Mouse (Mus musculus): Measurements from ENCODE around the gene Hist1h2ad. TPM values are rescaled to one million over a fixed set of nuclear protein-coding genes. Genes with fewer than 3 reads are reported as not detected.
"Not testable (repeated sequence)": the region's sequence is repeated elsewhere in the genome, so short reads cannot be mapped to it uniquely, and the experiment has no call there.

The Hist1h2ad gene
- polyA plus RNA-seq, 2 experiments, result 1.2 to 6.1 TPM

- peak; percentile 99; the same call in 1 of the 2 replicates for TF ChIP-seq POLR2A (IDR thresholded peaks at IDR 0.05; ENCODE audit: borderline replicate concordance, extremely low read depth, insufficient read depth, insufficient read length)
- H3K36me3 ChIP-seq (ENCODE audit: control insufficient read depth, insufficient read depth, low read length); H3K27me3 ChIP-seq (ENCODE audit: control insufficient read depth, insufficient read depth, low read length); H3K9me3 ChIP-seq (ENCODE audit: control insufficient read depth, low read length); H3K4me1 ChIP-seq (ENCODE audit: control insufficient read depth, insufficient read depth, low read length): not testable (repeated sequence)
- DNase-seq (ENCODE audit: low spot score) (peak; percentile 98), ATAC-seq (ENCODE audit: low FRiP score, low read depth) (peak; percentile 91)
- peak within 1 kb of the TSS; percentile 98 for H3K27ac ChIP-seq (replicated peaks; ENCODE audit: low read depth, low read length)
- H3K9ac ChIP-seq (ENCODE audit: low read depth, low read length, severe bottlenecking), result peak within 1 kb of the TSS; percentile 51
- H3K4me3 ChIP-seq (replicated peaks; ENCODE audit: low read length), result peak within 1 kb of the TSS; percentile 39
- H3K4me2 ChIP-seq (replicated peaks; ENCODE audit: low read depth, low read length, severe bottlenecking), result peak within 1 kb of the TSS; percentile 64
- WGBS, result 0% methylated on average over 39 of the region's 67 CpGs
These were observed 12.1 kb upstream of the Hist1h2ad start, which contains the start of gene Hist1h3e for GRCm38 (mm10) chr13:23561883-23562659. Gene Hist1h3e (minus strand): TSS chr13:23562369.

- Histone ChIP-seq H3K36me3 (ENCODE audit: control insufficient read depth, insufficient read depth, low read length) (no peaks in the 10 kb centered on the region), H3K27me3 (ENCODE audit: control insufficient read depth, insufficient read depth, low read length) (no peaks in the 10 kb centered on the region), H3K9ac (ENCODE audit: low read depth, low read length, severe bottlenecking) (peak overlapping the region; percentile 51), H3K4me1 (ENCODE audit: control insufficient read depth, insufficient read depth, low read length) (0 out of 2 replicates have a peak, but pooled peaks cover 2% of the 10 kb centered on the region), H3K4me2 (replicated peaks; ENCODE audit: low read depth, low read length, severe bottlenecking) (peak overlapping the region; percentile 64), H3K4me3 (replicated peaks; ENCODE audit: low read length) (peak overlapping the region; percentile 39), H3K9me3 (ENCODE audit: control insufficient read depth, low read length) (no peaks in the 10 kb centered on the region), H3K27ac (replicated peaks; ENCODE audit: low read depth, low read length) (peak overlapping the region; percentile 98)
- WGBS, result 5% methylated on average over 18 of the region's 18 CpGs
- no peak for TF ChIP-seq POLR2A (IDR thresholded peaks at IDR 0.05; ENCODE audit: borderline replicate concordance, extremely low read depth, insufficient read depth, insufficient read length)
- DNase-seq (ENCODE audit: low spot score) (peak; percentile 84), ATAC-seq (ENCODE audit: low FRiP score, low read depth) (peak; percentile 74)
These were observed 11.3 kb upstream of the Hist1h2ad start for GRCm38 (mm10) chr13:23562699-23563462.

DNA sequence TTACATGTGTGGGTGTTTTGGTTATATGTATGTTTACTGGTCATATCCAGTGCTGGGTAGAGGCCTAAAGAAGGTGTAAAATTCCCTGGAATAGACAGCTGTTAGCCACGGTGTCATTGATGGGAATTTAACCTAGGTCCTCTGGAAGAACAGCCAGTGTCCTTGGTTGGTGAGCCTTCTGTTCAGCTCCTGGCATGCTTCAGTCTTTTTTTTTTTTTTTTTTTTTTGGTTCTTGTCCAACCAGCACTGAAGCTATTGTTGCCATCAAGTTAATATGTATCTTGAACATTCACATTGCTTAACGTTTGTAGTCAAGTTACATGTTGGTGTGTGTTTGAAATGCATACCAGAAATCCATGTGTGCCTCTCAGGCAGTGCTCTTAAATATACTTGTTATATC is 9.7 kb upstream of the Hist1h2ad start:
- Histone ChIP-seq H3K9ac (ENCODE audit: low read depth, low read length, severe bottlenecking) (no peak overlapping the region), H3K4me1 (ENCODE audit: control insufficient read depth, insufficient read depth, low read length) (0 out of 2 replicates have a peak, but pooled peaks cover 2% of the 10 kb centered on the region), H3K4me3 (replicated peaks; ENCODE audit: low read length) (no peak overlapping the region), H3K9me3 (ENCODE audit: control insufficient read depth, low read length) (no peaks in the 10 kb centered on the region), H3K27me3 (ENCODE audit: control insufficient read depth, insufficient read depth, low read length) (no peaks in the 10 kb centered on the region), H3K36me3 (ENCODE audit: control insufficient read depth, insufficient read depth, low read length) (no peaks in the 10 kb centered on the region), H3K4me2 (replicated peaks; ENCODE audit: low read depth, low read length, severe bottlenecking) (no peak overlapping the region), H3K27ac (replicated peaks; ENCODE audit: low read depth, low read length) (peak overlapping the region; percentile 98; the same call in 1 of the 2 replicates)
- DNase-seq (ENCODE audit: low spot score) (no peak), ATAC-seq (ENCODE audit: low FRiP score, low read depth) (no peak)
- TF ChIP-seq POLR2A (IDR thresholded peaks at IDR 0.05; ENCODE audit: borderline replicate concordance, extremely low read depth, insufficient read depth, insufficient read length), result no peak
- 91% methylated on average over 2 of the region's 2 CpGs for WGBS

DNA sequence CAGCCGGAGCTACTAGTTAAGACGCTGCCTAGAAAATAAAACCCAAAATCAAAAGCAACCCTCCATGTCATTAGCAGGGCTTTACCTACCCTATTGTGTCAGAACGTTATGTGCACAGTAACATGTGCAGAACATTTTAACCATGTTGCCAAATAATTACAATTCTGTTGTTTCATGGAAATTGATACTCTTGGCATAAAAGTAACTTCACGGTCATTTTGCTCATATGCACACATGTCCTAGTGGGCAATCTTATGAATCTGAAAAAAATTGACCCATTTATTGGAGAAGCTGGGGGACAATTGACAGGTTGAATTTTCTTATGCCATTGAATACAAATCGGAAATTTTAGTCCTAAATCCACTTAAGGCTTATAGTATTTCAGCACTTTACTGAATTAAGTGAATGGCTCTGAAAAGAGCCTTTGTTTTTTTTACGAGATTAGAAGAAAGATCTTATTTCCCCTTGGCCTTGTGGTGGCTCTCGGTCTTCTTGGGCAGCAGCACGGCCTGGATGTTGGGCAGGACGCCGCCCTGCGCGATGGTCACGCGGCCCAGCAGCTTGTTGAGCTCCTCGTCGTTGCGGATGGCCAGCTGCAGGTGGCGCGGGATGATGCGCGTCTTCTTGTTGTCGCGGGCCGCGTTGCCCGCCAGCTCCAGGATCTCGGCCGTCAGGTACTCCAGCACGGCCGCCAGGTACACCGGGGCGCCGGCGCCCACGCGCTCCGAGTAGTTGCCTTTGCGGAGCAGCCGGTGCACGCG is 3.7 kb upstream of the Hist1h2ad start:
- DNase-seq (ENCODE audit: low spot score); ATAC-seq (ENCODE audit: low FRiP score, low read depth); H3K27me3 ChIP-seq (ENCODE audit: control insufficient read depth, insufficient read depth, low read length); H3K9me3 ChIP-seq (ENCODE audit: control insufficient read depth, low read length); H3K36me3 ChIP-seq (ENCODE audit: control insufficient read depth, insufficient read depth, low read length): not testable (repeated sequence)
- peak overlapping the region; percentile 56 for H3K4me2 ChIP-seq (replicated peaks; ENCODE audit: low read depth, low read length, severe bottlenecking)
- peak overlapping the region; percentile 40 for H3K4me3 ChIP-seq (replicated peaks; ENCODE audit: low read length)
- peaks cover 13% of the 10 kb centered on the region; the same call in 1 of the 2 replicates for H3K4me1 ChIP-seq (ENCODE audit: control insufficient read depth, insufficient read depth, low read length)
- peak overlapping the region; percentile 93 for H3K27ac ChIP-seq (replicated peaks; ENCODE audit: low read depth, low read length)
- H3K9ac ChIP-seq (ENCODE audit: low read depth, low read length, severe bottlenecking), result peak overlapping the region; percentile 47; the same call in 1 of the 2 replicates
- WGBS, result under 1% methylated on average over 7 of the region's 41 CpGs
